Mouse (Mus musculus) G1E (cell line): Measurements from ENCODE around the gene Olig1.

Source experiments
- CTCF ChIP-seq: IDR thresholded peaks from 2 replicates; pipeline ENCODE4 v1.5.1; 2012; ENCODE audit warnings: low read depth, low read length, inconsistent platforms, mixed read lengths
- GATA1 ChIP-seq: IDR thresholded peaks from 2 replicates; pipeline ENCODE4 v1.6.1; 2012; ENCODE audit warnings: borderline replicate concordance, low read length, inconsistent platforms, mixed read lengths
- POLR2AphosphoS5 ChIP-seq: IDR thresholded peaks from 2 replicates; pipeline ENCODE4 v1.6.1; 2012; ENCODE audit warnings: low read depth, low read length, inconsistent platforms; ENCODE audit not compliant: insufficient replicate concordance

GRCm38 (mm10) chr16:91229072-91229348, 40.6 kb upstream of the Olig1 start:
- TF ChIP-seq CTCF (no peak), GATA1 (no peak), POLR2AphosphoS5 (no peak)
